Mouse (Mus musculus) heart, embryonic 10.5 days (tissue): Measurements from ENCODE around the gene Mrgpre. TPM values are rescaled to one million over a fixed set of nuclear protein-coding genes. Genes with fewer than 3 reads are reported as not detected.

ENCODE experiments used
- DNase-seq: peaks from one replicate; pipeline ENCODE4 v3.0.0-alpha.2; 2017; ENCODE audit warnings: low spot score
- H3K27ac ChIP-seq: fragments of 300-500 bp; sonication (generic); 2 replicates; pipeline ENCODE4 v1.5.1; 2016; ENCODE audit warnings: mild to moderate bottlenecking
- H3K27me3 ChIP-seq: fragments of 300-500 bp; sonication (generic); 2 replicates; pipeline ENCODE4 v1.6.1; 2016; ENCODE audit warnings: mild to moderate bottlenecking; ENCODE audit not compliant: poor library complexity, insufficient read depth, severe bottlenecking
- H3K36me3 ChIP-seq: fragments of 300-500 bp; sonication (generic); 2 replicates; pipeline ENCODE4 v1.6.1; 2016; ENCODE audit warnings: mild to moderate bottlenecking, moderate library complexity
- H3K4me1 ChIP-seq: fragments of 300-500 bp; sonication (generic); 2 replicates; pipeline ENCODE4 v1.6.1; 2016; ENCODE audit warnings: mild to moderate bottlenecking
- H3K4me3 ChIP-seq: fragments of 300-500 bp; sonication (generic); 2 replicates; pipeline ENCODE4 v1.5.1; 2016; ENCODE audit warnings: mild to moderate bottlenecking, moderate library complexity
- H3K9me3 ChIP-seq: fragments of 300-500 bp; sonication (generic); 2 replicates; pipeline ENCODE4 v1.6.1; 2016; ENCODE audit warnings: mild to moderate bottlenecking, moderate library complexity
- WGBS: fragments of 180-500 bp; shearing (Covaris S2); methylation state at CpG from one replicate; pipeline ENCODE4 v1.1.7; 2016; 5-methylcytosine and 5-hydroxymethylcytosine counted together
- microRNA-seq: library from miRNA; unstranded; fragments of <30 nt; microRNA quantifications from one replicate; pipeline ENCODE4, GENCODE M21; 2017
- polyA plus RNA-seq: library from polyadenylated mRNA; unstranded; fragments of >200 nt; fragmentation: Nextera tagmentation; extraction: Ambion mirVana; gene quantifications from 2 replicates; pipeline ENCODE4 v1.2.1, GENCODE M21; 2016

The Mrgpre gene
- polyA plus RNA-seq, 1 experiment from 2014 or later, result 1.9 TPM

GRCm38 (mm10) chr7:143748041-143748868 is 36.0 kb downstream of the Mrgpre start:
- peaks cover 27% of the 10 kb centered on the region for H3K4me1 ChIP-seq
- H3K27ac ChIP-seq, result peak overlapping the region; percentile 42; the same call in 1 of the 2 replicates
- peak; percentile 92 for DNase-seq
- H3K9me3 ChIP-seq, result no peaks in the 10 kb centered on the region
- H3K27me3 ChIP-seq, result peaks cover 30% of the 10 kb centered on the region
- no peaks in the 10 kb centered on the region for H3K36me3 ChIP-seq
- H3K4me3 ChIP-seq, result peak overlapping the region; percentile 45
- WGBS, result 4% methylated on average over 16 of the region's 16 CpGs

DNA sequence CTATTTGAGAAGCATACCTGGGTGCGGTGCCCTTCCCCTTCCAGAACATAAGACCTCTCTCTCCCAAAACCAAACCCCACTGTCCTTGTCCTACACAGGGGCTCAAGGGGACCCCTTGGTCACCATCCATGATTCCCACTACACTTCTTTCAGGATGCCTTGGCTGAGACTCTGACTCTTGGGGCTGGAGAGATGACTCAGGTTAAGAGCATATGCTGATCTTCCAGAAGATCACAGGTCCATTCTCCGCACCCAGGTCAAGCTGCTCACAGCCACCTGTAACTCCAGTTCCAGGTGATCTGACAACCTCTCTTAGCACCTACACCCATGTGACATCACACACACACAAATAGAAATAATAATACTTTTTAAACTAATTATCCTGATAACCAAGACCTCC is 43.6 kb downstream of the Mrgpre start:
- H3K4me3 ChIP-seq, result peak overlapping the region; percentile 86
- no peaks in the 10 kb centered on the region for H3K36me3 ChIP-seq
- DNase-seq, result no peak
- peak overlapping the region; percentile 95 for H3K27ac ChIP-seq
- WGBS, result 16% methylated on average over 2 of the region's 2 CpGs
- peaks cover 33% of the 10 kb centered on the region for H3K27me3 ChIP-seq
- no peaks in the 10 kb centered on the region for H3K9me3 ChIP-seq
- H3K4me1 ChIP-seq, result peaks cover 43% of the 10 kb centered on the region

GRCm38 (mm10) chr7:143739511-143740461 is 44.5 kb downstream of the Mrgpre start:
- peaks cover 43% of the 10 kb centered on the region for H3K4me1 ChIP-seq
- peak; percentile 88 for DNase-seq
- H3K27me3 ChIP-seq, result peaks cover 33% of the 10 kb centered on the region
- no peaks in the 10 kb centered on the region for H3K9me3 ChIP-seq
- H3K4me3 ChIP-seq, result peak overlapping the region; percentile 86
- peak overlapping the region; percentile 95 for H3K27ac ChIP-seq
- peaks cover 2% of the 10 kb centered on the region; the same call in 1 of the 2 replicates for H3K36me3 ChIP-seq
- 3% methylated on average over 37 of the region's 38 CpGs for WGBS

DNA sequence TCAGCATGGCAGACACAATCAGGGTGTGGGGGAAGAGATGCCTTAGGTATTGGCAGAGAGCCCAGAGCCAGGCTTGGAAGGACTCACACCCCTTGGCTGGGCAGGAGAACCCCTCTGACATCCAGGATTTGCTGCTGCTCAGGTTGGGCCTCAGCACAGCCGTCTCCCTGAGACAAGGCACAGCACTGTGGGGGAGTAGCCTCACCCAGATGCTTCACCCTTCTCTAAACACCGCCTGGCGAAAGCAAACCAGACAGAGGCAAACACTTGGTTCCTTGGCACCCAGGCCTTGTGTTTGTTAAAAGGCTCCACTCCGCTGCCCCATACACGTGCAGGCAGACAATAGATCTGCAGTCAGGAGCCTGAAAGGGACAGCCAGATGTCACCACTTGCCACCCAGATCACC is 45.7 kb downstream of the Mrgpre start:
- WGBS, result 22% methylated on average over 5 of the region's 5 CpGs
- Histone ChIP-seq H3K27me3 (peaks cover 33% of the 10 kb centered on the region), H3K4me3 (peak overlapping the region; percentile 86), H3K9me3 (no peaks in the 10 kb centered on the region), H3K27ac (peak overlapping the region; percentile 95), H3K4me1 (peaks cover 43% of the 10 kb centered on the region), H3K36me3 (peaks cover 11% of the 10 kb centered on the region; the same call in 1 of the 2 replicates)
- DNase-seq, result no peak

DNA sequence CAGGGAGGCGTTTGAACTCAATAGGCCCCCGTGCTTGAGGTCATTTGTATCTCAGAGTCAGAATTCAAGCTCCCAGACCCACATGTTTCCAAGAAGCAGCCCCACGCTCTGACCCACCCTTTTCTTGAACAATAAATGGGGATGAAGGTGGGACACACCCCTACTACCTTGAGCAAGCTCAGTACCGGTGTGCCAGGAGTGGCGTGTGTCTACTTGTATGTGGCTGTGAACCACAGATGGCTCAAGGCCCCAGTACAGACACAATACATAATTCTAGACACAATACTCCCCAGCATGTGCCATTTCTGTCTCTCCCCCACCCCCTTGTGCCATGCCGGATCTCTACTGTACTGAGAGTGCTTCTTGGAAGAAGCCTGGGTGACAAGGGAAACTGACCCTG is 46.1 kb downstream of the Mrgpre start:
- H3K27me3 ChIP-seq, result peaks cover 33% of the 10 kb centered on the region
- peak overlapping the region; percentile 95 for H3K27ac ChIP-seq
- H3K4me3 ChIP-seq, result peak overlapping the region; percentile 86
- WGBS, result 62% methylated on average over 6 of the region's 6 CpGs
- H3K9me3 ChIP-seq, result no peaks in the 10 kb centered on the region
- peaks cover 14% of the 10 kb centered on the region; the same call in 1 of the 2 replicates for H3K36me3 ChIP-seq
- H3K4me1 ChIP-seq, result peaks cover 43% of the 10 kb centered on the region
- no peak for DNase-seq

- H3K27ac ChIP-seq, result no peak overlapping the region
- peaks cover 35% of the 10 kb centered on the region for H3K4me1 ChIP-seq
- DNase-seq, result no peak
- WGBS, result 84% methylated on average over 4 of the region's 4 CpGs
- H3K4me3 ChIP-seq, result no peak overlapping the region
- no peaks in the 10 kb centered on the region for H3K9me3 ChIP-seq
- H3K36me3 ChIP-seq, result peaks cover 17% of the 10 kb centered on the region; the same call in 1 of the 2 replicates
- peaks cover 6% of the 10 kb centered on the region; the same call in 1 of the 2 replicates for H3K27me3 ChIP-seq
Measured at GRCm38 (mm10) chr7:143733746-143734145, 50.6 kb downstream of the Mrgpre start.

- WGBS, result 72% methylated on average over 10 of the region's 10 CpGs
- Histone ChIP-seq H3K9me3 (no peaks in the 10 kb centered on the region), H3K27me3 (no peaks in the 10 kb centered on the region), H3K4me3 (no peak overlapping the region), H3K4me1 (peaks cover 30% of the 10 kb centered on the region), H3K27ac (no peak overlapping the region), H3K36me3 (peaks cover 16% of the 10 kb centered on the region; the same call in 1 of the 2 replicates)
- DNase-seq, result no peak
Measured at GRCm38 (mm10) chr7:143729886-143730285, 54.4 kb downstream of the Mrgpre start.

Small RNA genes lying within 50 kb of the gene (microRNA-seq; reads per million reads assigned to microRNA genes)
- gene Gm22064, result not detected

Other genes with a start within 250 kb of the Mrgpre start
- gene Nap1l4, start 235.4 kb downstream of the Mrgpre start, polyA plus RNA-seq, result 291 and 318 TPM in 2 replicates
- gene Cars, start 184.4 kb downstream of the Mrgpre start, polyA plus RNA-seq, result 41.7 and 58.0 TPM in 2 replicates
- 0.49 and 0.73 TPM in 2 replicates for gene Tnfrsf26, start 155.8 kb downstream of the Mrgpre start, polyA plus RNA-seq
- gene Tnfrsf22, start 134.8 kb downstream of the Mrgpre start, polyA plus RNA-seq, result 2.6 and 2.9 TPM in 2 replicates
- gene Tnfrsf23, start 98.6 kb downstream of the Mrgpre start, polyA plus RNA-seq, result 1.2 TPM in 2 replicates
- 19.0 and 29.2 TPM in 2 replicates for gene Osbpl5, start 27.5 kb downstream of the Mrgpre start, polyA plus RNA-seq
- gene Mrgprg, start 17.5 kb downstream of the Mrgpre start, polyA plus RNA-seq, result 0.15 TPM in 1 of 2 replicates, not detected in the other
- gene Nadsyn1, start 38.3 kb upstream of the Mrgpre start, polyA plus RNA-seq, result 8.2 and 9.0 TPM in 2 replicates
- 44.3 and 47.7 TPM in 2 replicates for gene Dhcr7, start 38.6 kb upstream of the Mrgpre start, polyA plus RNA-seq
- gene Gm498, start 82.3 kb upstream of the Mrgpre start, polyA plus RNA-seq, result not detected in 2 replicates
- gene Shank2, start 217.4 kb upstream of the Mrgpre start, polyA plus RNA-seq, result 0.21 and 0.31 TPM in 2 replicates